Mouse (Mus musculus): Measurements from ENCODE around the gene Lrrc4c. TPM values are rescaled to one million over a fixed set of nuclear protein-coding genes. Genes with fewer than 3 reads are reported as not detected.

The Lrrc4c gene
- total and polyA plus RNA-seq, 2 experiments from 2014 or later, result 0.08 to 0.66 TPM

DNA sequence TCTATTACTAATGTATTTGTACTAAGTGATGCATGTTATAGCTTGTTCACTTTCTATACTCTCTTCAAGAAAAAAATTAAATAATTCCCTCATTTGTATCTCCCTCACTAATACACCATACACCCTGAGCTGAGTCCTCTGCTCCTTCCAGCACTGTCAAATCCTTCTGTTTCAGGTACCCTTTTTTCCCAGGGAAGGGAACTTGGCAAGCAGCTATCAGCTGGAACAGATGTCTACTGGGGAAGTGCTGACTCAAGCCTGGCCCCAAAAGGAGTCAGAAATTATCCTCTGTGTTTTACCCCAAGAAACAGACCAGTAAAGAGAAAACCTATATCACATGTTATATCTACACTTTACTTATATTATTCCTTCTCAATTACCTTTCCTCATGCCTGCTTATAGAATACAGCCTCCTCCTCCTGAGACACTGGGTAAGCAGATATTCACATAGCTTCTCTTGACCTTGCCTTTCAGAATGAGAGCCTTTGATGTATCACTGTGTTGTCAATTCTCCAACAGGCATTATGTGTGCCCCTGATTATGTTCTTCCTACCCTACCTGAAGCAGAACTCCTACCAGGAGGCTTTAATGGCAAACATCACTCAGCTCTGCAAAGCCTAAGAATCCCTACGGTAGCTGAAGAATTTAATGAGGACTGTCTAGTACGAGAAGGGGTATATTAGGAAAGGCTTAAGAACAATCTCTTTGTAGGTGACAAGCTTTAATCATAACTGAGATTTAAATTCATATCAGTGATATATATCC lies 785.6 kb downstream of the Lrrc4c start:
- Histone ChIP-seq H3K4me1 (ENCODE audit: control insufficient read depth, insufficient read depth) (no peaks in the 10 kb centered on the region), H3K27ac (ENCODE audit: low read depth) (no peak overlapping the region), H3K9me3 (replicated peaks; ENCODE audit: control insufficient read depth, low read length) (no peaks in the 10 kb centered on the region), H3K36me3 (replicated peaks; ENCODE audit: control insufficient read depth, insufficient read depth, low read length) (no peaks in the 10 kb centered on the region), H3K9ac (replicated peaks; ENCODE audit: low read depth, low read length) (no peak overlapping the region), H3K27me3 (ENCODE audit: control insufficient read depth, insufficient read depth, low read length) (no peaks in the 10 kb centered on the region), H3K4me3 (ENCODE audit: low read depth, low read length) (no peak overlapping the region), H3K4me2 (ENCODE audit: low read depth, low read length) (no peak overlapping the region)
- ATAC-seq (ENCODE audit: insufficient read depth, low read depth) (no peak), DNase-seq (ENCODE audit: low spot score) (no peak)
- TF ChIP-seq CTCF (IDR thresholded peaks at IDR 0.05; ENCODE audit: low read depth) (no peak), EP300 (IDR thresholded peaks at IDR 0.05; ENCODE audit: low read depth) (no peak)
- WGBS, result 76% methylated on average over 2 of the region's 2 CpGs

DNA sequence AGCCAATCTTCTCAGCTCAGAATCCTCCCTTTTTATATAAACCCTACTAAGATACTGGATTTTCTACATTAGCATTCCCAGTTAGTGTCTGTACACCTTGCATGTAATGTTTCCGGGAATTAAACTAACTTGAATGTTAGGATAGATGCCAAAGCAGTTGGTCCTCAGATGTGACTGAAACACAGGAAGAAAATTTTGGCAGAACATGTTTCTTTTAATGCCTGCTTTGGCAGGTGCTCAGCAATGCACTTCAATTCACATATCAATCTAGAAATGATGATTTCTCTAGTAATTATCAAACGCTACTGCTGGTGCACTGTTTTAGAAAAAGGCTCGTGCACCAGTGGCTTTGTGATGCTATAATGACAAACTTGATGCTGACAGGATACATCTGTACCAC lies 806.3 kb downstream of the Lrrc4c start:
- Histone ChIP-seq H3K27ac (ENCODE audit: low read depth) (no peak overlapping the region), H3K9ac (replicated peaks; ENCODE audit: low read depth, low read length) (no peak overlapping the region), H3K4me2 (ENCODE audit: low read depth, low read length) (no peak overlapping the region), H3K9me3 (replicated peaks; ENCODE audit: control insufficient read depth, low read length) (no peaks in the 10 kb centered on the region), H3K4me1 (ENCODE audit: control insufficient read depth, insufficient read depth) (no peaks in the 10 kb centered on the region), H3K36me3 (replicated peaks; ENCODE audit: control insufficient read depth, insufficient read depth, low read length) (no peaks in the 10 kb centered on the region), H3K4me3 (ENCODE audit: low read depth, low read length) (no peak overlapping the region), H3K27me3 (ENCODE audit: control insufficient read depth, insufficient read depth, low read length) (no peaks in the 10 kb centered on the region)
- 70% methylated on average over 3 of the region's 3 CpGs for WGBS
- TF ChIP-seq EP300 (IDR thresholded peaks at IDR 0.05; ENCODE audit: low read depth) (no peak), CTCF (IDR thresholded peaks at IDR 0.05; ENCODE audit: low read depth) (no peak)
- ATAC-seq (ENCODE audit: insufficient read depth, low read depth) (no peak), DNase-seq (ENCODE audit: low spot score) (no peak)

DNA sequence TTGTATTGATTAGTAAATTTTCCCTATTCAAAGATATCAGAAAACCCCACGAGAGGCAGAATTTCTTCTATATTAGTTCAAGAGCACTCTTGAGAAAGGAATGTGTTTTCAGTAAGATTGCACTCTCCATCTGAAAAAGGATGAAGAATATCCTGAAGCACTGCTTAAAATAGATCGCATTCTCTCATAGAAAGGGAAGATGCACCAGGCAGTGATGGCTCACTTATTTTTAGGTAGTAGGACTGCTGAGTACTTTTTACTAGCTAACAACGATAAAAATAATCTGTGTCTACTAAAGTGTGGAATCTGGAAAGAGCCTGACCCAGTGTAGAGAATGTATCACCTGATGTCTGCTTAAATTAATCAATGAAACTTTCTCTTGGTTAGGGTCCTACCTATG lies 820.5 kb downstream of the Lrrc4c start:
- H3K4me3 ChIP-seq (ENCODE audit: low read depth, low read length), result no peak overlapping the region
- no peak overlapping the region for H3K9ac ChIP-seq (replicated peaks; ENCODE audit: low read depth, low read length)
- no peak overlapping the region for H3K27ac ChIP-seq (ENCODE audit: low read depth)
- DNase-seq (ENCODE audit: low spot score) (no peak), ATAC-seq (ENCODE audit: insufficient read depth, low read depth) (no peak)
- no peaks in the 10 kb centered on the region for H3K36me3 ChIP-seq (replicated peaks; ENCODE audit: control insufficient read depth, insufficient read depth, low read length)
- WGBS, result 38% methylated on average over 3 of the region's 3 CpGs
- H3K27me3 ChIP-seq (ENCODE audit: control insufficient read depth, insufficient read depth, low read length), result no peaks in the 10 kb centered on the region
- no peak for TF ChIP-seq EP300 (IDR thresholded peaks at IDR 0.05; ENCODE audit: low read depth)
- no peak for TF ChIP-seq CTCF (IDR thresholded peaks at IDR 0.05; ENCODE audit: low read depth)
- H3K9me3 ChIP-seq (replicated peaks; ENCODE audit: control insufficient read depth, low read length), result no peaks in the 10 kb centered on the region
- no peaks in the 10 kb centered on the region for H3K4me1 ChIP-seq (ENCODE audit: control insufficient read depth, insufficient read depth)
- H3K4me2 ChIP-seq (ENCODE audit: low read depth, low read length), result no peak overlapping the region

DNA sequence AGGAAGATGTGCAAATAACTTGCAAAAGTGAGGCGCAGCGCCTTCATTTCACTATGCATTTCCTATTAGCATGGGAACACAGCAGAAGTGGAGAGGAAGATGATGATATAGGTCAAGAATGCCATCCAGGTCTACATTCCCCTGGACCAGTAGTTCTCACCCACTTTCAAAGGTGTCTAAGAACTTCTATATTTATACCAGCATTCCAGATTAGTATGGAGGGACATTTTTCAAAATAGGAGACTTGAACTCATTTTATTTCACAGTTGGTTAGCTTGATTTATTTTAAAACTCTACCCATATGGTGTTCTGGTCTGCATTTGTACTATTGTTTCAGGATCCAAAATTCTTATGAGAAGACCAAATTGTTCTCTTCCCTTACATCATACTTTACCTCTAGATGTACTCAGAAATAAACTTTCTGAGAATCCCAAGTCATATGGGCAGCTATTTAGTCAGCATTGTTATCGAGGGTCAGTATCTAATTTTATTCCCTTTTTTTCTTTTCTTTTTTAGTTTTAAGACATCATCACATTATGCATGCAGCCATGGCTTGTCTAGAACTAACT lies 833.7 kb downstream of the Lrrc4c start:
- H3K36me3 ChIP-seq (replicated peaks; ENCODE audit: control insufficient read depth, insufficient read depth, low read length), result no peaks in the 10 kb centered on the region
- no peak overlapping the region for H3K4me2 ChIP-seq (ENCODE audit: low read depth, low read length)
- H3K4me1 ChIP-seq (ENCODE audit: control insufficient read depth, insufficient read depth), result no peaks in the 10 kb centered on the region
- no peak overlapping the region for H3K27ac ChIP-seq (ENCODE audit: low read depth)
- H3K27me3 ChIP-seq (ENCODE audit: control insufficient read depth, insufficient read depth, low read length), result no peaks in the 10 kb centered on the region
- no peak for DNase-seq (ENCODE audit: low spot score)
- TF ChIP-seq EP300 (IDR thresholded peaks at IDR 0.05; ENCODE audit: low read depth), result no peak
- TF ChIP-seq CTCF (IDR thresholded peaks at IDR 0.05; ENCODE audit: low read depth), result no peak
- H3K9me3 ChIP-seq (replicated peaks; ENCODE audit: control insufficient read depth, low read length), result no peaks in the 10 kb centered on the region
- ATAC-seq (ENCODE audit: insufficient read depth, low read depth), result no peak
- 89% methylated on average over 3 of the region's 3 CpGs for WGBS
- H3K4me3 ChIP-seq (ENCODE audit: low read depth, low read length), result no peak overlapping the region
- H3K9ac ChIP-seq (replicated peaks; ENCODE audit: low read depth, low read length), result no peak overlapping the region

DNA sequence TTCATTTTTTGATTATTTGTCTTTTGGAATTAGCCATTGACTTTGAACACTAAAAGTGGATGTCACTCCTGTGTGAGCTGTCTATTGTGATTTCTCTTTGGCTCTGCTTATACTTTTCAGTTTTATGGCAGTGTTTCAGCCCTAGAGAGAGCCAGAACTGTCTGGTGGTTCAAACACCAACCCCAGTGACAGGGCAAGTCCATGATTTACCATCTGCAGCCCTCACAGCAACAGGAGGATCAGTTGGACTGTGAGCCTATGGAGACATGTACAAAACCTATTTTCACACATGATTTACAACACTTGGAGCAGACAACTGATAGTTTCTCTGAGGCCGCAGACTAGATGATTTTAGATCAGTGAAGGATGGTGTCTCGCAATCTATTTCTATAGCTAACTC lies 847.8 kb downstream of the Lrrc4c start:
- no peak for ATAC-seq (ENCODE audit: insufficient read depth, low read depth)
- WGBS, result 86% methylated on average over 2 of the region's 2 CpGs
- Histone ChIP-seq H3K9ac (replicated peaks; ENCODE audit: low read depth, low read length) (no peak overlapping the region), H3K9me3 (replicated peaks; ENCODE audit: control insufficient read depth, low read length) (no peaks in the 10 kb centered on the region), H3K27ac (ENCODE audit: low read depth) (no peak overlapping the region), H3K4me3 (ENCODE audit: low read depth, low read length) (no peak overlapping the region), H3K4me2 (ENCODE audit: low read depth, low read length) (no peak overlapping the region), H3K36me3 (replicated peaks; ENCODE audit: control insufficient read depth, insufficient read depth, low read length) (no peaks in the 10 kb centered on the region), H3K4me1 (ENCODE audit: control insufficient read depth, insufficient read depth) (no peaks in the 10 kb centered on the region), H3K27me3 (ENCODE audit: control insufficient read depth, insufficient read depth, low read length) (no peaks in the 10 kb centered on the region)
- TF ChIP-seq CTCF (IDR thresholded peaks at IDR 0.05; ENCODE audit: low read depth) (no peak), EP300 (IDR thresholded peaks at IDR 0.05; ENCODE audit: low read depth) (no peak)
- DNase-seq (ENCODE audit: low spot score), result no peak
